In the genomic region with DNA sequence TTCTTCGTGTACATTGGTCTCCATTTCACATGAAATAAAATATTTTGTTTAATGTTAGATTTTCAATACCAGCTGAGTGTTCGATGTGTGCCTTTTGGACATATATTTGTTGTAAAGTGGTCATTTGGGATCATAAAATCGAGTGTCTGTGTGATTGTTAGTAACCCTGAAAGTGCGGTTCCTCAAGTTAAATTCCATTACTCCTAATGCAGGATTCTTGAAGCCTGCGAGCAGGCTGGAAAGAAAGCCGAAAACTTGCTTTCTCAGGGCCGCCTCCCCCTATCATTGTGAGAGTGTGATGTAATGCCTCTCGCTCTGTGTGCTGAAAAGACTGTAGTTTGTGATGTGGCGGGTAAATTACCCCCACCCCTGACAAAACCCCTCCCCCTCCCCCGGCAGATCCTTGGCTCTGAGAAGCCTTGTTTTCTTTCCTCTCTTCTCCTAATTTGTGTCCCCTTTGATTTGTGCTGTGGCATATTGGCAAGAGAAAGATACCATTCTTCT, we compare ENCODE assay signal across 8 mouse cellular contexts.
A peak's percentile ranks its signal among the peaks of the same experiment; 100 is the strongest.
DNase-seq lines count a peak whose midpoint lies in the region; ATAC-seq lines count a peak whose summit lies in the region.

No protein-coding gene starts in this region.

- ATAC-seq in liver, embryonic 15.5 days (ENCODE audit: insufficient read depth) = peak; percentile 59
- peak; percentile 54 for ATAC-seq in neural tube, embryonic 14.5 days (ENCODE audit: low read depth)

- peak; percentile 55 for DNase-seq in testis, postnatal 10 days (ENCODE audit: low spot score)
- DNase-seq in testis, postnatal 14 days (ENCODE audit: low spot score) = no peak
- peak; percentile 48 for DNase-seq in cerebellum, adult 9-11 months
- DNase-seq in frontal cortex, postnatal 10 days (ENCODE audit: low spot score in 2 of 2) = peak; percentile 40 to 44
- peak; percentile 35 for DNase-seq in kidney, adult 9 months
- no peak for DNase-seq in urinary bladder, postnatal 25 days (ENCODE audit: low spot score)

- no peaks in the 10 kb centered on the region for H3K9me3 ChIP-seq in liver, embryonic 15.5 days (replicated peaks)
- H3K9me3 ChIP-seq in neural tube, embryonic 14.5 days (ENCODE audit: control insufficient read depth, low read length) = no peaks in the 10 kb centered on the region

- peaks cover 54% of the 10 kb centered on the region for H3K4me1 ChIP-seq in liver, embryonic 15.5 days (replicated peaks)
- H3K4me1 ChIP-seq in neural tube, embryonic 14.5 days (ENCODE audit: control insufficient read depth, insufficient read depth, low read length) = peaks cover 31% of the 10 kb centered on the region

- H3K9ac ChIP-seq in liver, embryonic 15.5 days = peak overlapping the region; percentile 79
- peak overlapping the region; percentile 72; the same call in 1 of the 2 replicates for H3K9ac ChIP-seq in neural tube, embryonic 14.5 days (replicated peaks; ENCODE audit: low read depth, low read length)

- no peaks in the 10 kb centered on the region for H3K36me3 ChIP-seq in liver, embryonic 15.5 days (replicated peaks)
- no peaks in the 10 kb centered on the region for H3K36me3 ChIP-seq in neural tube, embryonic 14.5 days (ENCODE audit: control insufficient read depth, insufficient read depth, low read length)

- WGBS in liver, embryonic 15.5 days (ENCODE audit: insufficient replicate concordance) = 1% methylated on average over 10 of the region's 10 CpGs
- WGBS in neural tube, embryonic 14.5 days = under 1% methylated on average over 10 of the region's 10 CpGs

- peak overlapping the region; percentile 70 for H3K4me3 ChIP-seq in liver, embryonic 15.5 days (replicated peaks)
- H3K4me3 ChIP-seq in neural tube, embryonic 14.5 days (ENCODE audit: low read depth, low read length) = peak overlapping the region; percentile 61

- peak overlapping the region; percentile 94 for H3K27ac ChIP-seq in liver, embryonic 15.5 days (replicated peaks)
- H3K27ac ChIP-seq in neural tube, embryonic 14.5 days (ENCODE audit: low read depth, low read length) = peak overlapping the region; percentile 90; the same call in 1 of the 2 replicates

- H3K4me2 ChIP-seq in liver, embryonic 15.5 days = peak overlapping the region; percentile 80
- peak overlapping the region; percentile 75 for H3K4me2 ChIP-seq in neural tube, embryonic 14.5 days (ENCODE audit: low read depth, low read length)

- no peaks in the 10 kb centered on the region for H3K27me3 ChIP-seq in liver, embryonic 15.5 days
- H3K27me3 ChIP-seq in neural tube, embryonic 14.5 days (ENCODE audit: control insufficient read depth, insufficient read depth, low read length) = no peaks in the 10 kb centered on the region

Comparison
In these comparisons a context has a peak if more than half of its experiments do, and no peak if none do; other contexts are left out.
1. DNase-seq: peak in testis, postnatal 10 days (single experiment), cerebellum, adult 9-11 months (single experiment), frontal cortex, postnatal 10 days (2 of 2) and kidney, adult 9 months (single experiment); none in testis, postnatal 14 days (single experiment) and urinary bladder, postnatal 25 days (single experiment).